Mouse (Mus musculus): ENCODE data around the gene Col25a1.

DNA sequence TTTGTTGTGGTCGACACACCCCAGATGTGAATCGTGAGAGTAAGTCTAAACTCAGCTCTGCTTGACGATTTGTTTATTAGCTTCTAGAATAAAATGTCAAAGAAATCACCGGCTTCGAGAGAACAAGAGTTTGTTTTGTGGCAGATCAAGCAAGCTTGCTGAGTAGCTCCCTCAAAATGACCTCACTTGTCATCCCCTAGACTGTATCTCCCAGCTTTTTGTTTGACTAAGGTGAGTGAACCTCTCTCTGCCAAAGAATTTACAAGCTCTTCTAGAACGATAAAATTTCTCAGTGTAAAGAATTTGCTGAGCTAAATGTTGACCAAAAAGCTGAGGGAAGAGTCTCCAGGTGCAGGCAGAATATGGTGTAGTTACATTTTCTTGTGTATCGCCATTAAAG lies 125.3 kb downstream of the Col25a1 start:
- TF ChIP-seq POLR2A (IDR thresholded peaks at IDR 0.05; ENCODE audit: low read depth, low read length) = no peak
- TF ChIP-seq CTCF (IDR thresholded peaks at IDR 0.05; ENCODE audit: extremely low read depth, insufficient read depth, insufficient read length, insufficient replicate concordance) = no peak

Data from spleen, adult 2 months (tissue).